Mouse (Mus musculus) layer of hippocampus, adult 9-10 months (tissue): Measurements from ENCODE around the gene Fam53b.

Source experiments
- DNase-seq: peaks from one replicate; pipeline ENCODE4 v3.0.0; 2022; ENCODE audit warnings: low spot score

Fam53b gene

DNA sequence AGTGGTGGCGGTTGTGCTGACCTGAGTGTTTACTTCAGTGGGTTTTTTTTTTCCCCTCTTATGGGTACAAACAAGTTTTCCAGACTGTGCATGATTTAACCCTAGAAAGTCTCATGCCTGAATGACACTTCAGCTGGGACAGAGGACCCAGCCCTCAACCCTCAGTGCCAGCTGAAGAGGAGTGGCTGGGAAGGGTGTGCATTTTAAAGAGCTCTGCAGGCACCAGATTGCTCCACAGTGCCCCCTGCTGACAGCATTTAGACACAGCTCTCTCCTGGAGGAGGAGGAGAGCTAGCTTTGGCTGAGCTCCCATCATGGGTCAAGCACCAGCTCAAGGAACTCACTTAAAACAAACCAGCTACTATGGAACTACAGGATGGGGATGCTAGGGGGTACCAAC lies 2.8 kb downstream of the Fam53b start:
- no peak for DNase-seq

DNA sequence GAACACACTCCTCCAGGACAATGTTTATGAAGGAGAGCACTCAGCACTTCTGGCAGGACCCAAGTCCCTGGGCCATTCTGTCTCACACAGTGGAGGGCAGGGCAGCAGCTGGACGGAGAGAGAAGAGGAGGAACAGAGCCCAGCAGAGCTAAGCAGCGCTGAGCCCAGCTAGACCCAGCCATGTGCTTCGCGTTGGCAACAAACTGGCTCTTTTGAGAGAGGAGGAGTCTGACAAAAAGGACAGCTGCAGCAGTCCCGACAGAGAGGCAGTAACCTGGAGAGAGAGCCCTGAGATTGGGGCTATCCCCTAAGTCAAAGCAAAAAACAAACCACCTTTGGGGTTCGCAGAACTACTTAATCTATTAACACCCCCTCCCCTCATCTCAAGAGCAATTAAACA lies 3.3 kb downstream of the Fam53b start:
- no peak for DNase-seq

DNA sequence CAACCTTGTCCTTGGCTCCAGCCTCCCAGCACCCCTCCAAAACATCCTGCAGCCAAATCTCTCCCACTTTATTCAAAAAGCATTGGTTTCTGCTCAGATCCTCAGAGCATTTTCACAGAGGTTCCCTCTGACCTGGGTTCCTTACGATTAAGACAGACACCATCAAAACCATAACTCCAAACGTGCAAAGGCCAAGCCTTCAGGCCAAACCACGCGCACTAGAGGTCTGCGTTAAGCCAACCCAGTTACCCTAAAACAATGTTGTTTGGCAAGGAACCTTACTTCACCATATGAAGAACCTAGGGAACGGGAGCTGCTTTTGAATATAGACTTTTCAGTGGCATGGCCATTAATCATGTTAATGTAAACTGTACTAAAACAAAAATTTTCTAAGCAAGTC lies 4.0 kb downstream of the Fam53b start:
- no peak for DNase-seq

DNA sequence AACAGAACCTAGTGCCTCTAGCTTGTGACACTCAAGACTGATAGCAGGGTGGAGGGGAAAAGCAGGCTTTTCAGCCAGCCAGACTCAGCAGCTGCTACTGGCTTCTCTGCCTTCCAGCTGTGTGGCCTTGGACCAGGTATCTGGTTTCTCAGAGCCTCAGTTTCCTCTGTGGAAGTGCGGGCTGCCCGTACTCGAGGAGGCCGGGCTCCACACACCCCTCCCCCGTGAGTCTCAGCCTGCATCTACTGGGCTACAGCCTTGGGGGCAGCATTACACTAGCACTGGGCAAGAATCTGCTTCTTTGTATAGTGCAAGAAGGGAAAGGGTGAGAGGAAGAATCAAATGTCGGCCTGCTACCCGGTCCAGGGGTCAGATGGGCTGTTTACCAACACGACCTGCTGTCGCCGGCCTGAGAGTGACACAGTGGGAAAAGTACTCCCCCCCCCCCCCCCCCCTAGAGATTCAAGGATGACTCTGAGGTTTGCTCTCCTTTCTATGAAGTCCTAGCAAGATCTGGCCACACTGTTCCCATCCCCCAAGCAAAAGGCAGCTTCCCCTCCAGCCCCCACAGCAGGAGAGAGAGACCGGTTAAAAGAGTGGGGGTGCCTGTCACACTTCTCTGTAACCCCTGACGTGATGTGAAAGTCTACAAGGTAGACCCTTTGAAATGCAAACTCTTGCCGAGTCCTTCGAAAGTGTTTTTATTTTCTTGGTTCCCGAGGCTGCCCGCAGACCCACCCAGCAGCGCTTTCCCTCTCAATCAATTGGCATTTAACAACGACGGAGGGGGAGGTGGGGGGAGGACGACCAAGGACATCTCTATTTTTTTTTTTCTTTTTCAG lies 4.6 kb downstream of the Fam53b start:
- DNase-seq, result no peak

DNA sequence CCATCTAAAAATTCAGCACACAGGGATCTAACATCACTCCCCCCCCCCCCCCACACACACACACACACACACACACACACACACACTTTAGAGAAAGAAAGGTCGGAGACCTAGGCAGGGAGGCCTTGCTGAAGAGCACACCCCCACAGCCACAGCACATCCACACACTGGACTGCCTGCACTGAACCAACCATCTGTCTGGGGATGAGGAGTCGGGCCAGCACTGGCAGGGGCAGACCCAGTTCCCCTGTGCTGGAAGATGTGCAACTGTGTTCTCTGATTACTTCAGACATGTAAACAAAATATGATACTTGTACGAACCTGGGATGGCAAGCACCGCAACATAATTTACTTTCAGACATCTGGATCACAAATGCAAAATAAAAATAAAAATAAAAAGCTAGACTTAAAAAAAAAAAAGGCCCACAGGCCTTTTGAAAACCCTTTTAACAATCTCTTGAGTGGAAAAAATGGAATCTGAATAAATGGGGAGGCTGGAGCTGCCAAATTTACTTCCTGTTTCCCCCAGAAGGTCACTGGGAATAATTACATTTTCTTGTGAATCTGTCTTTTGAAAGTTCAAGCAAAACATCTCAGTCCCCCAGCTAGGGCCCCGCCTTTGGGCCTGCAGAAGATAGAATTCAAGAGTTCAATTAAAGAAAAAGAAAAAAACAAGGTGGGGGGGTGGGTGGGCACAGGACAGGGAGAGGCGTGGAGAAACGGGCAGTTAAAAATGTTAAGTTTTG lies 5.5 kb downstream of the Fam53b start:
- DNase-seq, result no peak

DNA sequence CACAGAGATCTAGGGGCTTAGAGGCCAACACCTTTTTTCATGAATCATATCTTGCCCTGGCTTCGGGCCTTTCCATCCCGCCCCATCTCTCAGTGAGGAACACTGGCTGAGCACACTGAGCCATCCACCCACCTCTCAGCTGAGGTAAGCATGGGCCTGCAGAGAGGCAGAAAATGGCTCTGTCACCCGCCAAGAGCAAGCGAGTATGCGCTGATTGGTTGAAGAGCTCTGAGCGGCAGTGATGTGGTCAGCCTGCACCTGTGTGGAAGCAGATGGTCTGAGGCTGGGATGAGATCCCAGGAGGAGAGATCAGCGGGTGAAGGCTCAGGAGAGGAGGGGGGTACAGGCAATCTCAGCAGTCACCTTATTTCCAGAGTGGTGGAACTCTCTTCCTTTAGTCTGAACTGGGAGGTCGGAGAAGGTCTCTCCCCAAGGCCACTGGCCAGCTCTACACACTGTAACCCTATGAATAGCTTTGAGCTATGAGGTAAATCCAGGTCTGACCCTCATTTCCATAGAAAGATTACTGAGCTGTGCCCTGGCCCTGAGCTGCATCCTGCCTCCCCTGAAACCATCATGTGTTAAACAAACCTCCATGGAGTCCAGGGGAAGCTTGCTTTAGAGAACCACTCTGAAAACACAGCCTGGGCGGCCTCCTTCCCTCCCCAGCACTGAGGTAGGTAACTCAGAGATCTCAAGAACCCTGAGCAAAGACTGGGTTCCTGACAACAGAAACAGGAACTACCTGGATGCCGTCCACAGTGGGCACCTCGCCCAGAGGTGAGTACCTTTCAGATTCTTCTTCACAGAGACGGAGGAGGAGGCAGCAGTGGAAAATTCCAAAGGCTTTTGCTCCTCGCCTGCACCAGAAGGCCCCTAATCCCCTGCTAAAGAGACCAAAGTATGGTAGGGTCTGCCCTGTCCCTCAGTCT lies 6.5 kb downstream of the Fam53b start:
- no peak for DNase-seq

DNA sequence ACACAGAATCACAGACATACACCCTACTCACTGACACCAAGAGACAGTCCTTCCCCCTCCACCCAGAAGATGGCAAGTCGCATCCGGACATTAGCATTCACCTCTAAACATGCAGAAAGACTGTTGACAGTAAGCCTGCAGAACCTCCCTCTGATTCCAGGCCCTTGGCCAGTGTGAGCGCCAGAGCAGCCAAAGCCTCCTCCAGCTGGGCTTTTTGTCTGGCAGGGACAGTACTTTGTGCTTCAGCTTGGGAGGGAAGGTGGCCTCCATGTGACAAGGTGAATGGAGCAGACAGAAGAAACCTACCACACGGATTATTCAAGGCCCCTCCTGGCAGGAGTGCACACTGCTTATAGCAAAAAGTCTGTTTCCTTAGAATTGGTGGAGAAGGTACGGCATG lies 7.4 kb downstream of the Fam53b start:
- no peak for DNase-seq

DNA sequence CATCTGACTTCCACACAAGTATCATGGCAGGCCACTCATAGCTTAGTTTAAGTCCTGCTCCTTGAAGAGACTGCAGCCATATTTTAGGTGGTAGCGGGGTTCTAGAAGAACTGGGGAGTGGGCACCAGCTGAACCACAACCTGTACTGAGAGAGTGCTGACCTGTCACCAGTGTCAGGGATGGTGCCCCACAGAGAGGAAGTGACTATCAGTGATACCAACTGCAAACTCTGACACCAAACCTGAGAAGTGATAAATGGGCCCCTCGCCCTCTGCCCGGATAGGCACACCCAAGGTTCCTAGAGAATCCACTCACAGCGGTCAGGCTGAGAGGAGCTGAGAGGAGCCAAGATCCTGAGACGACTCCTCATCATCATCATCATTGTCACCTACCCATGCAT lies 8.7 kb downstream of the Fam53b start:
- no peak for DNase-seq

DNA sequence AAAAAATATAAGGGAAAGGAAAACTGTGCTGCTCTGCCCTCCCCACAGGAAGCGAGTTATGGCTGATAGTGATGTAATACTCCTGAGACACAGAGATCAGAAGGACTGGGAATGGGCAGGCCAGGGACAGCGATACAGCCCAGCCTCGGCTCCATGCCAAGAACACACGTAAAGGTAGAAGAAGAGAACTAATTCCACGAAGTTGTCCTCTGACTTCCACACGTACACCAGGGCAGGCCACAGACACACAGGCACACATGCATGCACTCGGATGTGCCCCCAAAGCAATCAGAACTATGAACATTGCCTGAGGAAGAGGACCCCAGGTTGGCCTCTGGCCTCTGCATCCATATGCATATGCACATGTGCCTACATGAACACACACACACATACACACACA lies 9.2 kb downstream of the Fam53b start:
- no peak for DNase-seq

DNA sequence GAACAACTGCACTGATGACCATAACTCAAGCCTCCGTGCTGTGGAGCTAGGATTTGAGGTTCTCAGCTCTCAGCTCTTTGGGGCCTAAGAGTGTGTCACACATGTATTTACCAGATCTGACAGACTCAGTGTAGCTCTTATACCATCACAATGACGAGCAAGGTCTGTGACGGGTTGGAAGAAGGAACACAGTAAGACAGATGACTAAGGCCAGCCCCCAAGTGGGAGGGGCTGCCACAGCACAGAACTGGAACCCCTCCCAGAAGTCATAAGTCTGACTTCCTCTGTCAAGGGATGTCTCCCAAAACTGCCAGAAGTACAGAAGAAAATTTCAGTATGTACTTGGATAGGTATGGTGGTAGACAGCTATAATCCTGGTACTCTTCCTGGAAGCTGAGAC lies 9.7 kb downstream of the Fam53b start:
- no peak for DNase-seq

DNA sequence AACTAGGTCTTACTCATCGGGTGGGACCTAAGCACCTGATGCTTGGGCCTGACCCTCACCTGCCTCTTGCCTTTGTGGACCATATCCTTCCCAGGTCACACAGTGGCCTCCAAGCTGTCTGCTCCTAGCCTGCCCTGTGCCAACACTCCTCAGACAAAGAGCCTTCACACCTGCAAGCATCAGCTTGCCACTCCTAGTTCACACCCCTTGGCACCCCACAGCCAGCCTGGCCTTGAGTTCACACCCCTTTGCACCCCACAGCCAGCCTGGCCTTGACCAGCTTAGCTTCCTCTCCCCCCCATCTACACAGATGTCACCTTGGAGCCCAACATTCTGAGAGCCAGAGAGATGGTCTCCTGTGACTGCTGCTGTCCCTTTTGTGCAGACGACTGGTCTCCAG lies 10.3 kb downstream of the Fam53b start:
- no peak for DNase-seq

DNA sequence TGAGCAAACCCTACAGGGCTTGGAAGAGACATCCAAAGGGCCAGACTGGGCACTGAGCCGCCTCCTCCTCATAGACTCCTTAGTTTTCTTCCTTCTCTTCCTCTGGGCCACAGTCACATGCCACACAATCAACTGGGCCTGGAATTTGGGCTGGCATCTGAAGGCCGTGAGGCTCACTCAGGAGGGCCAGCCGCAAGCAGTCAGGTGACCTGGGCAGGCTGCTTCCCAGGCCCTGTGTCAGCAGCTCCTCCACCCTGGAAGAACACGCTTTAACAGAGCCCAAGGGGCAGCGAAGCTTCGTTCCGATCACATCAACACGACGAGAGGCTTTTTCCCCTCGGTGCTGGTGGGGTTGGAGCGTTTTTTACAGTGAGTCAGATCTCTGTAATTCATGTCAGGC lies 11.0 kb downstream of the Fam53b start:
- no peak for DNase-seq

DNA sequence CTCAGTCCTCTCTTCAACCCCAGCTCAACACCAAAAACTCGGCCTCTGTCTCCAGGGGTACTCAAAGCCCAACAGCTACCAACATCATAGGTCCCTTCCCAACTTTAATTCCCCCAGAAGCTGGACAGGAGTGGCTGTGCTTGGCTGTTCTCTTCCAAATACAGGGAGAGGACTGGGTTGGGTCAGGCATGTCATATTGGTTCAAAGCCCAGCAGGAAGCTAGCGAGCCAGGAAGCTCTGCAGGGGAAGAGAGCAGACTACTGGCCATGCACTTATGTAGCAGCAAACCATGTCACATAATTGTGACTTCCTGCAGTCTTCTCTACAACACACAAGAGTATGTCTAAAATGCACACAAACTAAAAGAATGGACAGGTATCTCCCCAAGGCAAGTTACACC lies 11.6 kb downstream of the Fam53b start:
- DNase-seq, result no peak

DNA sequence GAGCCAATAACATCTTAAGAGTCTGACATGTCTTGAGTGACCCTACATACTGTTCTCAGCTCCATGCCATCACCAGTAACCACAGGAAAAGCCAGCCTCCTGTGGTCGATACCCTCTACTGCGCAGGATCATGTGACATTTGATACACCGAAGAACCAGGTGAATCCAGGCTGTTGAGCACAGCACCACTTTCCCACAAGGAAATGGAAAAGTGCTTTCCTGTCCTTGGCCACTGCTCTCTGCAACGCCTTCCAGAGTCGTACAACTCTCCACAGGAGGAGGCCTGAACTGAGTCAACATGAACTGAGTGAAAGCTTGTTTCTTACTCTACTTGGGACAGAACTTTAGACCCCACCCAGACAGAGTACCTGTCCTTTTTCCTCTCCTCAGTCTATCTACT lies 12.2 kb downstream of the Fam53b start:
- no peak for DNase-seq

DNA sequence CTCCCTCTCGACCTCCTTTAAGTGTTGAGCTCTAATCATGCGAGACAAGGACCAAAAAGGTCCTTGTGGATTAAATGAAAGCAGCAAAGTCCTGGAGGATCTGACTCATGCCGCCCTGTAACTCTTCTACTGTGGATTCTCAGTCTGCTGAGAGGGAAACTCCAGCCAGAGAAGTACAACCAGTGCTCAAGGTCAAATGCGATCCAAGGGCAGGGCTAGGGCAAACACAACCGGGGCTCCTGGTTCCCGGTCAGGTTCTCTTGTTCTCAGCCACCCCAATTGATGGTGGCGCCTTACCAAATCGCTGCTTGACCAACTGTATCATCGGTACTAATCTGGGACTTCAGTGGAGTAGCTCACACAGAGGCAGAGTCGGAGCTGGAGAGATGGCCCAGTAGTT lies 12.8 kb downstream of the Fam53b start:
- DNase-seq, result no peak

DNA sequence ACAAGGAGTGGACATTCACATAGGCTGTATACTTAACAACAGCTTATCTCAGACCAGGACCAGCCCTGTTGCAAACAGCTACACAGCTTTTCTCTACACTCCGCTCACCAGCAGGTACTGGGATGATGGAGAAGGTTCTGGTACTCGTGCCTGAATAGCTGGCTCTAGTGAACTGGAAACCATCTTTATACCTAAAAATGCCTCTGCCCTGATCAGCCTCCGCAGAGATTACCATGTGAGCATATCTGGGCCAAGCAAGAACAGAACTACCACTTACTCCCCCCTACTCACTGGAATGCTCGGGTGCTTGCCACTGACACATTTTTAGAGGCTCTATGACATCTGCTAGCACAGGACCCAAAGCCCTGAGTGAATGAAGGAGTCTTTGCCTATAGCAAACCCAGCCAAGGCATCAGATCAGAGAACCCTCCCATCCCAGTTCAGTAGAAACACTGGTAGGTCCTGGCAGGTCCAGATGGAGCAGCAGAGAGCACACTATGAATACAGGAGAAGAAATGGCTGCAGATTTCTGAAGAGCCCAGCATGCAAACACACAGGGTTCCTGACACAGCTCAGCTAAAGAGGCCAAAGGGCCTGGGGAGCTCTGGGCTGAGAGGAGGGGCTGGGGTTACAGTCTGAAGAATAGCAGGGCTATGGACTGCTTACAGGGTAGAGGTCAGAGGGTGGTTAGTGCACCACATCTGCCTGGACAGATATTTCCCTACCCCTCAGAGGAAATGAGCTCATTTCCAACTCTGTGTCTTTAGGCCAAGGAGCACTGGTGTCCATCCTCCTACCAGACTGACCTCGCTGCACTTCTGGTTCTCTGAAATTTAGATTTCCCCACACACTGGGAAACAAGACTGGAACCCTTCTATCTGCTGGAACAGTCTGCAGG lies 14.3 kb downstream of the Fam53b start:
- no peak for DNase-seq

DNA sequence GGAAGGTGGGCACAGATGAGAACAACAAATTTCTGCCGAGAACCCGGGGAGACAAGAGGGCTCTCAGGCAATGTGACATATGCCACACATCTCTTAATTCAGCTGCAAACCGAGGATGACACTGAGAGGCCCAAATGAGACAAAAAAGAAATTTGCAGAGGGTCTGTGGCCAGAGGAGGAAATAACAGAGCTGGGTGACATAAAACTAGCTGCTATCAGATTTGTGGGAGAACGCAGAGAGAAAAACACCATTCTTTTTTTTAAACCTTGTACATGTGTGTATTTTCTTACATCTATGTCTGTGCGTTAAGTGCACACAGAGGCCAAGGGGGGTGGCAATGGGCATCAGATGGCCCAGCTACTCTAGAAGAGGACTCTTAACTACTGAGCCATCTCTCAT lies 18.5 kb downstream of the Fam53b start:
- no peak for DNase-seq

DNA sequence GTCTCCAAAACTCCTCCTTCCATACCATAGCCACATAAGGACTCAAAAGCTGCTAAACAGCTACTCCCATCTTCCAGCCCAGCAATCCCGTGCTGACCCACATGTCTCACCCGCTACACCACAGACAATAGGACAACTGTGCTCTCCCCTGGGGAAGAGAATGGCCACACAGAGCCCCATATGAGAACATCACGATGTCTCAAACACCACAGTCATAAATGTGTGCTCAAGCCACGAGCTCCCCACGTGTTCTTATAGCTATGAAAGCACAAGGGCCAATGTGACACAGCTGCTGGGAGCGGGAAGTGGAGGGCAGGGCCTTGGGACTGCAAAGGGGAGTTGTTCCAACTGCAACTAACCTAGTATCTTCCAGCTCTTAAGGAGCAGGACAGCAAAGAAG lies 20.2 kb downstream of the Fam53b start:
- no peak for DNase-seq

DNA sequence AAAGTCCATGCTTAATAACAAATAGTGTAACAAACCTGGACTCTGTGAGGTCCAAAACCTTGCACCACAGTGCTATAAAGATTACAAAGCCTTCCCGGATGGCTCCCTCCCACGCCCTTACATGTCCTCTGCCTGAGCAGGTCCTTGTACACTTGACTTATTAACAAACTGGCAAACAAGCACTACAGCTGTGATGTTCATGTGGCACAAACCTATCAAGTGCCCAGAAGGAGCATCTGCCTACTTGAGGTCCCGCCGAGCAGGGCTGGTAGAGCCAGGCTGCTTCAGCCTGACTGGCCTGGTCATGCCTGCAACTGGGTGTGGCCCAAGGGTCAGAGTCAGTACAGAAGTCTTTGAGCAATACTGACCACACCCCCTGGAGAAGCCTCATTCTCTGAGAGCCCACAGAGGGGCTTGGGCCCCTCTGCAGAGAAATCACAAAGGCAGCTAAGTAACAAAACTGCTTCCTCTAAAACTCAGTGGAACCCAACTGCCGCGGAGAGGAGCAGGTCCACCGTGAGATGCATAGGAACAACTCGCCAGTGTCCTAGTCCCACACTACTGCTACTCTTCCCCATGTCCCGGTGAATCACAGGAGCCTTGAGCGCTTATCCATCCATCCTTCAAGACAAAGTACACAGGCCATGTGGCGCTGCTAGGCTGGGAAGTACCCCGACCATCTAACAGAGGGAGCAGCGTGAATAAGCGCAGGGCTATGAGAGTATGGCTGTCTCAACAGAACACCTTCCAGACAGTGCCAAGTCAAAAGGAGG lies 23.1 kb downstream of the Fam53b start:
- no peak for DNase-seq

DNA sequence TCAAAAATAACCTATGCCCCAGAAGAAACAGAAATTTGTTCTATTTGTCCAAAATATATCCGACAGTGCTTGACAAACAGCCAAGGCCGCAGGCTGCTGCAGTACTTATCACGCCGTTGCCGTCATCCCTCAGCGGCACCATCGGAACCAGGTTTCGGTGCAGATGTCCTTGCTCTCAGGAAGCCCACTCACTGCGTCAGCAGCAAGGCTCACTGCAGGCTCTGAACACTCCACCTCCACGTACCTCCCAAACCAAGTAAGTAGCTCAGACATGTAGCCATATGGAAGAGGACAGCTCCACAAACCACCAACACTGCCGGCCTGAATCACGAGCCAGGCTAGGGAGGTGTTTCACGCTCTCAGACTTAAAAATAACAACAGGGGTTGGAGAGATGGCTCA lies 24.9 kb downstream of the Fam53b start:
- peak; percentile 57 for DNase-seq
